Mouse (Mus musculus): ENCODE results near the gene Itgb1bp1.

Gene Itgb1bp1

GRCm38 (mm10) chr12:21201485-21202269 is 84.4 kb downstream of the Itgb1bp1 start:
- DNase-seq (ENCODE audit: low read depth, low spot score) = no peak

GRCm38 (mm10) chr12:21200613-21201012 is 85.5 kb downstream of the Itgb1bp1 start:
- DNase-seq (ENCODE audit: low read depth, low spot score) = no peak

GRCm38 (mm10) chr12:21196420-21196819 is 89.7 kb downstream of the Itgb1bp1 start:
- no peak for DNase-seq (ENCODE audit: low read depth, low spot score)

GRCm38 (mm10) chr12:21195497-21195896 is 90.6 kb downstream of the Itgb1bp1 start:
- DNase-seq (ENCODE audit: low read depth, low spot score) = no peak

DNA sequence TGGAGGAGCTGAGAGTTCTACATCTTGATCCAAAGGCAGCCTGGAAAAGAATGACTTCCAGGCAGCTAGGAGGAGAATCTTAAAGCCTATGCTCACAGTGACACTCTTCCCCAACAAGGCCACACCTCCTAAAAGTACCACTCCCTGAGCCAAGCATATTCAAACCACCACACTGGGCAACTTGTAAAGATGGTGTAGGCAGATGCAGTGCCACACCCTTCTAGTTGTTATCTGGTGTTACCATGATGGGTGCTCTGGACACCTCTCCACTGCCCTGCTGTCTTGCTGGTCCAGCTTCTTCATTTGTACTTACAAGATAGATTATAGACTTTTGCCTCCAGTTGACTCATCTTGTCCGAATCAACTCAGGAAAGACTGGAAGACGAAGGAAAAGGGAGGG is 94.5 kb downstream of the Itgb1bp1 start:
- DNase-seq (ENCODE audit: low read depth, low spot score) = peak; percentile 2

All from c-Kit-negative CD71-positive TER-119-positive erythroid progenitor cells, embryonic 14.5 days (primary cell).